Mouse (Mus musculus) thymus, adult 2 months (tissue): ENCODE results near the gene Prdx5.

ENCODE experiments used
- CTCF ChIP-seq: fragments of 200-500 bp; IDR thresholded peaks from 2 replicates; pipeline ENCODE4 v1.5.1; 2012; ENCODE audit warnings: mild to moderate bottlenecking, control low read depth, low read length, moderate library complexity, borderline replicate concordance; ENCODE audit not compliant: control insufficient read depth, poor library complexity, insufficient read depth; ENCODE audit errors: extremely low read depth
- POLR2A ChIP-seq: fragments of 200-500 bp; IDR thresholded peaks from 2 replicates; pipeline ENCODE4 v1.6.1; 2012; ENCODE audit warnings: mild to moderate bottlenecking, low read length, control low read depth, moderate library complexity; ENCODE audit not compliant: control insufficient read depth, poor library complexity, insufficient read depth; ENCODE audit errors: extremely low read depth

DNA sequence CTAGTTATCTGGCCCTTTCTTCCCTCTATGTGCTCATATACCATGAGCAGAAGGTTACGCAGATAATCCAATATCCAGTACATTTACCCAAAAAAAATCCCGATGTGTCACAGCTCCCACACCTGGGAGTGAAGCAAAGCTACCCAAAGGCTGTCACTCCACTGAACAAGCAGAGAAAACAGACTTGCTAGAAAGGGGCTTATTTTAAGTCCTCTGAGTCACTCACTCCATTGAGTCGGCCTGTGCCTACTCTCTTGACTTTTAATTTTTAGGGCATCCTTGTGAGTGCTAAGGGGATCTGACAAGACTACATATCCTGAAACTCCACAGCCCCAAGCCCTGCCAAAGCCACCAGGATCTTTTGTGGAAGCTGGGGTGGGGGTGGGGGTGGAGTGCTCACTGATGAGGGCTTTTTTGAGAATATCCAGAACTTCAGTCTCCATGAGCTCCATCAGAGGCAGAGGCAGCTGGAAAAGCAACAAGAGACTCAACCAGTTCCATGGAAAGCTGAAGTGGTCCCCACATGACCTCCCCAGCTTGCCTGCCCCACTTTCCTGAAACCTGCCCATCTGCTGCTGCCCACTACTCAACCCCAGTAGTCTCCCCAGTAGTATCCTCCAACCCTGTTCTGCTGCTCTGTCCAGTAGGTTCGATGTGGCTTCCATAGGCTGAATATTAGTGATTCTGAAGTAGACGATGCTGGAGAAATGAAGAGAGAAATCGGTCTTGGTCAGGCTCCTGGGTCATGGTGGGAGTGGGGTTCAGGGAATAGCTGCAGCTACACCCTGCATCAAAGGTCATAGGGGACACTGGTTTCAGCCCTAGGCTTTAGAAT lies 13.2 kb upstream of the Prdx5 start:
- TF ChIP-seq CTCF = no peak
- TF ChIP-seq POLR2A = no peak
